Mouse (Mus musculus) brain, embryonic 14.5 days (tissue): ENCODE measurements around the gene Ccnl2. TPM values are rescaled to one million over a fixed set of nuclear protein-coding genes. Genes with fewer than 3 reads are reported as not detected.
"Not testable (repeated sequence)": the region's sequence is repeated elsewhere in the genome, so short reads cannot be mapped to it uniquely, and the experiment has no call there.

Experiments
- DNase-seq: peaks from one replicate; pipeline ENCODE4 v3.0.0-alpha.2; 2011; ENCODE audit warnings: low read depth
- CTCF ChIP-seq: fragments of 200-500 bp; IDR thresholded peaks from 2 replicates; pipeline ENCODE4 v1.5.1; 2012; ENCODE audit warnings: inconsistent platforms, mild to moderate bottlenecking, moderate library complexity, borderline replicate concordance; ENCODE audit not compliant: insufficient read depth, insufficient read length; ENCODE audit errors: extremely low read depth
- POLR2A ChIP-seq: fragments of 200-500 bp; IDR thresholded peaks from 2 replicates; pipeline ENCODE4 v1.6.1; 2012; ENCODE audit warnings: mild to moderate bottlenecking, inconsistent platforms, borderline replicate concordance; ENCODE audit not compliant: poor library complexity, insufficient read depth, insufficient read length, severe bottlenecking; ENCODE audit errors: extremely low read depth
- polyA plus RNA-seq: library from polyadenylated mRNA; depleted of rRNA; stranded (reverse); fragments of >200 nt; gene quantifications from 2 replicates; pipeline ENCODE4 v1.2.3, GENCODE M21; 2012

Gene Ccnl2
- polyA plus RNA-seq, 1 experiment: 161 TPM

- TF ChIP-seq POLR2A: no peak
- TF ChIP-seq CTCF: no peak
- no peak for DNase-seq
Measured at GRCm38 (mm10) chr4:155776704-155777335, 35.5 kb upstream of the Ccnl2 start.

GRCm38 (mm10) chr4:155777816-155778215 is 34.5 kb upstream of the Ccnl2 start:
- no peak for DNase-seq
- TF ChIP-seq CTCF (no peak), POLR2A (no peak)

DNA sequence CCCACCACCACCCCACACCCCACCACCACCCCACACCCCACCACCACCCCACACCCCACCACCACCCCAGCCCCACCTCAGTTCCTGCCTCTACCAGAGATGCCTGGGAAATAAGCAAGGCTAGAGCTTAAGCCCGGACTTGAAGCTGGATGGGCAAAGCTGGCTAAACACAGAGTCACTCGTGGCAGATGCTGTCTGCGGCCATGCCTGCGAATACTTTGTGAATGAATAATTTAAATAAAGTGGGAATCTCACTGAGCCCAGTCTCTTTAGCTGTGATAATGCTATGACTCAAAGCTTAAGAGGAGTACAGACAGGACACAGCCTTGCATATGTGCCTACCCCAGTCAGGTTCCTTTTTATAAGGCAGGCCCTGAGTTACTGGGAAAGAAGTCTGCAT is 32.8 kb upstream of the Ccnl2 start:
- DNase-seq: no peak
- TF ChIP-seq CTCF: no peak
- no peak for TF ChIP-seq POLR2A

- DNase-seq: peak; percentile 32
- no peak for TF ChIP-seq POLR2A
- no peak for TF ChIP-seq CTCF
Measured at GRCm38 (mm10) chr4:155780895-155781294, 31.4 kb upstream of the Ccnl2 start.

DNA sequence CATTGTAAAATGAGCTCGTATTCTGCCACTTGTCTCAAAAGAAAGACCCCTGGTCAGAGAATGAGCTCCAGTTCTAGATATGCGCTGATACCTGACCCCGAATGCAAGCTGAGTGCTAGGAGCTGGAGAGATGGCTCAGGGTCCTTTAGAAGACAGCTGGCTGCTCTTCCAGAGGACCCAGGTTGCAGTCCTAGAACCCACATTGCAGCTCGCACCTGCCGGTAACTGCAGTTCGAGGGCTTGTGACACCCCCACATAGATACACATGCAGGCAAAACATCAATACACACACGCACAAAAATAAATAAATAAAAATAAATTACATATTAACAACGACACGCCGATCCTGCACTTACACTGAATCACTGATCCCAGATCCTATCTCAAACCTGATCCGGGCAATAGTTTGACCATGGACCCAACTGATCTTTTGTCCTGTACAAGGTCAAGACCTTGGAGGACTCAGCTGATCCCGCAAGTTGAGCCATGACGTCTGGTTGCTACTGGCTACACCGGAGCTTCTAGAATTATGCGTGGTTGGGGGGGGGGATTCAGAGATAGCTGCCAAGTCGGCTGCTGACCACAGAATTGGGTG is 28.7 kb upstream of the Ccnl2 start:
- DNase-seq: no peak
- TF ChIP-seq POLR2A: no peak
- TF ChIP-seq CTCF: no peak

DNA sequence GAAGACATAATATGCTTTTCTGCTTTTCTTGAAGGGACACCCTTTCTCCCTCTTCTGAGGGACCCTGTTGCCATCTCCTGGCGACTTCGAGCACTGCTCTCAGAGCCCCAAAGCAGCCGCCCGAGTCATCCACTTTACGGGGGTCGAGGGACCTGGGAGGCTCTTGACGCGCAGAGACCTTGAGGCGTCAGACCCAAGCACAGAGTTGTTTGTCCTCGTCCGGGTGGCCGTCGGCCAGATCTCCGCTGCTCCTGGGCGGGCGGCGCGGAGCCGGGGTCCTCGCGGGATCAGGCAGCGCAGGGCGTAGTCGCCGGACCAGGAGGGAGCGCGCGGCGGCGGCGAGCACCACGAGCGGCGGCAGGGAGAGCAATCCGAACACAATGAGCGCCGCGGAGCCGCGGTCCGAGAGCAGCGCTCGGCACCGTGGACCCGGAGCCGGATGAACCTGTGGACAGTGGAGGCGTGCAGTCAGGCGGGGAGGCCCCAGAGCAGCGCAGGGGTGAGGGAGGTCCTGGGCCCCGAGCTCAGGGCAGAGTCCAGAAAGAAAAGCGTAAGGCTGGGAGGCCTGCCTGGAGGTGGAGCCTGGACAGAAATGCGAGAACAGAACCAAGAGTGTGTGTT is 28.1 kb upstream of the Ccnl2 start:
- DNase-seq: peak; percentile 92
- TF ChIP-seq POLR2A: no peak; the same call in 1 of the 2 replicates
- peak; percentile 71 for TF ChIP-seq CTCF

GRCm38 (mm10) chr4:155785246-155785645 is 27.0 kb upstream of the Ccnl2 start:
- no peak for TF ChIP-seq CTCF
- no peak for TF ChIP-seq POLR2A
- no peak for DNase-seq

GRCm38 (mm10) chr4:155785819-155786218 is 26.5 kb upstream of the Ccnl2 start, which contains the start of gene Tmem88b:
TSS of gene Tmem88b (minus strand) at chr4:155785874.
- no peak; the same call in 1 of the 2 replicates for TF ChIP-seq CTCF
- no peak for TF ChIP-seq POLR2A

GRCm38 (mm10) chr4:155788300-155788699 is 24.0 kb upstream of the Ccnl2 start:
- DNase-seq: no peak
- TF ChIP-seq POLR2A: no peak
- TF ChIP-seq CTCF: no peak

More at GRCm38 (mm10) chr4:155785819-155786218, 26.5 kb upstream of the Ccnl2 start, which contains the start of gene Tmem88b:
- no peak for DNase-seq

GRCm38 (mm10) chr4:155788833-155789232 is 23.5 kb upstream of the Ccnl2 start:
- not testable (repeated sequence) for DNase-seq

GRCm38 (mm10) chr4:155790021-155790489 is 22.2 kb upstream of the Ccnl2 start, which contains the start of gene Ankrd65:
TSS of gene Ankrd65 (plus strand) at chr4:155790439.
- TF ChIP-seq POLR2A (no peak), CTCF (no peak)
- no peak for DNase-seq
